Mouse (Mus musculus): ENCODE results near the gene Ubash3a. TPM values are rescaled to one million over a fixed set of nuclear protein-coding genes. Genes with fewer than 3 reads are reported as not detected.

Gene Ubash3a
- polyA plus RNA-seq, 1 experiment from 2014 or later: not detected

DNA sequence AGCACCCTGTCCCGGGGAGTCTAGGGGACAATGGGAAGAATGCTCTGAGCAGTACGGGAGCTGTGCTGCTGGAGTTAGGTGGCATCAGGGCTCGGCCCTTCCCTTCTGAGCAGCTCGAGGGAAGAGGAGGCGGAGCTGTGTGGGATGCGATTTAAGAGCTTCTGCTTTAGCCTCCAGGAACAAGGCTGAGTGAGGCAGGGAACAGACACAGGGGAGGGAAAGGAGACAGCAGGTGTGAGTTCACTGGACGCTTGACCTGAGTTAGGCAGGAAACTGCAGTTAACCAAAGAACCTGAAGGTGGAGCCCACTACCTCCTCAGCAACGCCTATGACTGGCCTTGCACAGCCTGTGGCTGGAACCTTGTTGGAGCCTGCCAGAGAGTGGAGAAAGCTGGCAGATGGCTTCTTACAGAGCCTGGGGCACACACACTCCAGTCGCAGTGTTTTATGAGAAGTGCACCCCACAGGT is 46.8 kb downstream of the Ubash3a start:
- Histone ChIP-seq H3K27ac (no peak overlapping the region), H3K9me3 (replicated peaks) (no peaks in the 10 kb centered on the region), H3K36me3 (no peaks in the 10 kb centered on the region), H3K4me3 (no peak overlapping the region), H3K4me2 (replicated peaks) (peak overlapping the region; percentile 18; the same call in 1 of the 2 replicates), H3K4me1 (0 out of 2 replicates have a peak, but pooled peaks cover 4% of the 10 kb centered on the region), H3K27me3 (no peaks in the 10 kb centered on the region), H3K9ac (no peak overlapping the region)
- ATAC-seq (ENCODE audit: low FRiP score): peak; percentile 69
- WGBS: 11% methylated on average over 9 of the region's 9 CpGs

DNA sequence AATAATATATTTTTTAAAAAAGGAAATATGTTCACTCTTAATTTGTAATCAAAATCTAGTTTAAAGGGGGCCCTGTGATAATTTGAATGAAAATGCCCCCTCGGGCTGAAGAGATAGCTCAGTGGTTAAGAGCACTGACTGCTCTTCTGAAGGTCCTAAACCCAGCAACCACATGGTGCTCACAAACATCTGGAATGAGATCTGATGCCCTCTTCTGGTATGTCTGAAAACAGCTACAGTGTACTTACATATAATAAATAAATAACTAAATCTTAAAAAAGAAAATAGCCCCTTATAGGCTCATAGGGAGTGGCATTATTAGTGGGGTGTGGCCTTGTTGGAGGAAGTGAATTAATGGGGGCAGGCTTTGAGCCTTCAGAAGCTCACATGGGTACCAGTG is 49.5 kb downstream of the Ubash3a start:
- H3K36me3 ChIP-seq: no peaks in the 10 kb centered on the region
- H3K4me1 ChIP-seq: 0 out of 2 replicates have a peak, but pooled peaks cover 4% of the 10 kb centered on the region
- no peak overlapping the region for H3K4me2 ChIP-seq (replicated peaks)
- H3K4me3 ChIP-seq: no peak overlapping the region
- ATAC-seq (ENCODE audit: low FRiP score): no peak
- H3K27me3 ChIP-seq: no peaks in the 10 kb centered on the region
- H3K9me3 ChIP-seq (replicated peaks): no peaks in the 10 kb centered on the region
- 94% methylated on average over 1 of the region's 1 CpGs for WGBS
- no peak overlapping the region for H3K9ac ChIP-seq
- H3K27ac ChIP-seq: no peak overlapping the region

GRCm38 (mm10) chr17:31257898-31258297 is 50.2 kb downstream of the Ubash3a start:
- Histone ChIP-seq H3K9me3 (replicated peaks) (no peaks in the 10 kb centered on the region), H3K36me3 (no peaks in the 10 kb centered on the region), H3K27me3 (no peaks in the 10 kb centered on the region), H3K4me1 (0 out of 2 replicates have a peak, but pooled peaks cover 4% of the 10 kb centered on the region), H3K9ac (no peak overlapping the region), H3K27ac (no peak overlapping the region), H3K4me3 (no peak overlapping the region), H3K4me2 (replicated peaks) (no peak overlapping the region)
- no peak for ATAC-seq (ENCODE audit: low FRiP score)
- 92% methylated on average over 12 of the region's 12 CpGs for WGBS

DNA sequence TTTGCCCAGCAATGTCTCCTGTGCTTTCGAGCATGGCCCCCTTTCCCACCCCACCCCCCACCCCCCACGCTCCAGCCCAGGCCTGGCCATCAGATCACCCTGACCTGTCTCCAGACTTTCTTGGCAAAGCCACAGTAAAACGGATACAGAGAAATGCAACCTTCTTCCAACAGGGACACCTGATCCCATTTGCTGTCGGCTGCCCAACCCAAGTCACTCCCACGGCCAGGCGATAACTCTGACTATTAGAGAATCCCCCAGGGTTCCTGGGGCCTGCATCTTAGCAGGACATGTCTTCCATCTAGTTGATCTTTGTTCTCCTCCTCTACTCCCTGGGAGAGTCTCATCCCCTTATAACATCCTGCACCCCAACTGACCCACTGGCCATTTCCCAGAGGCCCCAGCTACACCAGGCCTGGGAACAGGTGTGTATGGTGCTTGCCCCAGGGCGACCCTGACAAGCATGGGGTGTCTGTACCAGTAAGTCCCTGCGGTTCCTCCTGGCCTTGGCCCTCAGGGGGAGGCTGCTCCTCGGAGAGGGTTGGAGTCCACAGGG is 50.7 kb downstream of the Ubash3a start:
- ATAC-seq (ENCODE audit: low FRiP score): no peak
- no peaks in the 10 kb centered on the region for H3K27me3 ChIP-seq
- H3K4me2 ChIP-seq (replicated peaks): no peak overlapping the region
- H3K9ac ChIP-seq: no peak overlapping the region
- 0 out of 2 replicates have a peak, but pooled peaks cover 4% of the 10 kb centered on the region for H3K4me1 ChIP-seq
- no peak overlapping the region for H3K4me3 ChIP-seq
- H3K36me3 ChIP-seq: no peaks in the 10 kb centered on the region
- WGBS: 86% methylated on average over 9 of the region's 9 CpGs
- H3K27ac ChIP-seq: no peak overlapping the region
- no peaks in the 10 kb centered on the region for H3K9me3 ChIP-seq (replicated peaks)

DNA sequence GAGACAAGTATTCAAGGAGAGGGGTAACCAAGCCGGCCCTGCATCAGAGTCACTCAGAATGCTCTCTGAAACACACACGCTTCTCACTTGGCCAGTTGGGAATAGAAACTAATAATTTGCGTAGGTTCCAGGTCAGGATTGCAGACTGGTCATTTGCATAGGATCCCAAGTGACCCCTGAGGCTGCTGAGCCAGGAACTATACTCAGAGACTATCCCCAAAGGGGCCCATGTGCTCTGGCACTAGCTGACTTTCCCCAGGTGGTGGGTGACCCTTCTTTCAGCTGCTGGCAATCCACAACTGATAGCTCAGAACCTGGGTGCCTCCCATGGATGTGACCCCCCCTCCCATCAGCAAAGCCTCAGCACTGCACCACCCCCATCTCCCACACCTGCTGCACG is 51.5 kb downstream of the Ubash3a start:
- H3K4me1 ChIP-seq: 0 out of 2 replicates have a peak, but pooled peaks cover 4% of the 10 kb centered on the region
- ATAC-seq (ENCODE audit: low FRiP score): no peak

GRCm38 (mm10) chr17:31259825-31260224 is 52.2 kb downstream of the Ubash3a start:
- Histone ChIP-seq H3K27me3 (no peaks in the 10 kb centered on the region), H3K4me1 (0 out of 2 replicates have a peak, but pooled peaks cover 5% of the 10 kb centered on the region), H3K27ac (no peak overlapping the region), H3K9ac (no peak overlapping the region), H3K4me2 (replicated peaks) (no peak overlapping the region), H3K9me3 (replicated peaks) (no peaks in the 10 kb centered on the region), H3K4me3 (no peak overlapping the region), H3K36me3 (no peaks in the 10 kb centered on the region)
- WGBS: 75% methylated on average over 4 of the region's 4 CpGs
- ATAC-seq (ENCODE audit: low FRiP score): no peak

More for the DNA sequence above, 51.5 kb downstream of the Ubash3a start:
- Histone ChIP-seq H3K27ac (no peak overlapping the region), H3K36me3 (no peaks in the 10 kb centered on the region), H3K9me3 (replicated peaks) (no peaks in the 10 kb centered on the region), H3K27me3 (no peaks in the 10 kb centered on the region), H3K9ac (no peak overlapping the region), H3K4me3 (no peak overlapping the region), H3K4me2 (replicated peaks) (no peak overlapping the region)
- WGBS: 57% methylated on average over 4 of the region's 4 CpGs

DNA sequence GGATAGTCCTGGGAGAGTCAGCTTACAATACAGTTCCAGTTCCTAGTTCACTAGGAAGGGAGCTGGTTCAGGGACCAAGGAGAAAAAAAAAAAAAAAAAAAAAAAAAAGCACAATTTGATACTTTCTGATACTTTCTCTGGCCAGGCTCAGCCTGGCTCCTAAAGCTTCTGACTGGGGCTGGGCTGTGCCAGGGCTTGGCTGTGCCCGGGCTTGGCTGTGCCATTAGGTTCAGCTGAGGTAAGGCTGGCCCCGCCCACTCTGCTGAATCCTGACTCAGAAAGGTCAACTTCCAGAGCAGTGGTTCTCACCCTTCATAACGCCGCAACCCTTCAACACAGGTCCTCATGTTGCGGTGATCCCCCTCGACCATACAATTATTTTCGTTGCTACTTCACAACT is 52.8 kb downstream of the Ubash3a start:
- Histone ChIP-seq H3K27me3 (no peaks in the 10 kb centered on the region), H3K36me3 (no peaks in the 10 kb centered on the region), H3K9ac (no peak overlapping the region), H3K4me2 (replicated peaks) (no peak overlapping the region), H3K9me3 (replicated peaks) (no peaks in the 10 kb centered on the region), H3K4me1 (0 out of 2 replicates have a peak, but pooled peaks cover 10% of the 10 kb centered on the region), H3K4me3 (no peak overlapping the region), H3K27ac (no peak overlapping the region)
- ATAC-seq (ENCODE audit: low FRiP score): no peak
- 80% methylated on average over 7 of the region's 7 CpGs for WGBS

DNA sequence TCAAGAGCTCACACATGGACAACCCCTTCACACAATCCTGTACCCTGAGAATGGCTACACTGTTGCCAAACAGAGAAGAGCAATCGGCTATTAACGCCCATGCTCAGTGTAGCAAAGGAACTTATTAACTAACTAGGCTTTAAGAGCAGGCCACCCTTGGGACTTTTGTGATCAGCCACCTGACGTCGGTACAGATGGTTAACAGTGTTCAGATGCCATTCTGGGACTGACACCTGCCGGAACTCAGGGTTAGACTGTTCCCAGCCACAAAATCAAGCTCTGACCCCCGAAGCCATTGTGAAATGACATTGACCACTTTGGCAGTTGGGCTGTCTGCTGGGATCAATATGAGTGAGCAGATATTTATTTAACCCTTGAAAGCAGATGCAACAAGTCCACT is 53.7 kb downstream of the Ubash3a start:
- no peak overlapping the region for H3K27ac ChIP-seq
- H3K4me1 ChIP-seq: 0 out of 2 replicates have a peak, but pooled peaks cover 10% of the 10 kb centered on the region
- H3K4me2 ChIP-seq (replicated peaks): no peak overlapping the region
- WGBS: 84% methylated on average over 6 of the region's 6 CpGs
- no peak for ATAC-seq (ENCODE audit: low FRiP score)
- no peak overlapping the region for H3K4me3 ChIP-seq
- no peaks in the 10 kb centered on the region for H3K27me3 ChIP-seq
- H3K9ac ChIP-seq: no peak overlapping the region
- no peaks in the 10 kb centered on the region for H3K9me3 ChIP-seq (replicated peaks)
- H3K36me3 ChIP-seq: no peaks in the 10 kb centered on the region

DNA sequence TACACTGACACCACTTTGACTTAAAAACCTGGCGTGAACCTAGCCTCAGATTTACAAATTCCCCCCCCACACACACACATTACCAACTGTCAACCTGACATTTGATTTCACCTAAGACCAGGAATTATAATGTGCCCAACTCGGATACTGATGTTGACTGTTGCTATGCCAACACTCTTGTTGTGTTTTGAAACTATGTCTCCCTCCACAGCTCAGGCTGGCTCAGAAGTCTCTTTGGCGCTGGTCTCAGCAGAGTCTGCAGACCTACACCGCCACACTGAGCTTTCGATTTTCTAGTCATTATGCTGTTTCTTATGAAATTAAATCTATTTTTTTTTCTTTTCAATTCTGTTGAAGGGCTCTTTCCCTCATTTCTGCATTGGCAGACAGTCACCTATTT is 55.0 kb downstream of the Ubash3a start:
- no peak for ATAC-seq (ENCODE audit: low FRiP score)
- no peaks in the 10 kb centered on the region for H3K27me3 ChIP-seq
- no peaks in the 10 kb centered on the region for H3K9me3 ChIP-seq (replicated peaks)
- H3K36me3 ChIP-seq: no peaks in the 10 kb centered on the region
- 65% methylated on average over 5 of the region's 5 CpGs for WGBS
- H3K4me1 ChIP-seq: 0 out of 2 replicates have a peak, but pooled peaks cover 10% of the 10 kb centered on the region
- H3K4me2 ChIP-seq (replicated peaks): no peak overlapping the region
- no peak overlapping the region for H3K4me3 ChIP-seq
- no peak overlapping the region for H3K9ac ChIP-seq
- H3K27ac ChIP-seq: no peak overlapping the region

GRCm38 (mm10) chr17:31263770-31264169 is 56.1 kb downstream of the Ubash3a start:
- no peak overlapping the region for H3K9ac ChIP-seq
- H3K36me3 ChIP-seq: no peaks in the 10 kb centered on the region
- no peak overlapping the region for H3K27ac ChIP-seq
- H3K4me1 ChIP-seq: 0 out of 2 replicates have a peak, but pooled peaks cover 10% of the 10 kb centered on the region
- no peaks in the 10 kb centered on the region for H3K9me3 ChIP-seq (replicated peaks)
- ATAC-seq (ENCODE audit: low FRiP score): no peak
- H3K4me2 ChIP-seq (replicated peaks): no peak overlapping the region
- 78% methylated on average over 5 of the region's 5 CpGs for WGBS
- no peak overlapping the region for H3K4me3 ChIP-seq
- no peaks in the 10 kb centered on the region for H3K27me3 ChIP-seq

DNA sequence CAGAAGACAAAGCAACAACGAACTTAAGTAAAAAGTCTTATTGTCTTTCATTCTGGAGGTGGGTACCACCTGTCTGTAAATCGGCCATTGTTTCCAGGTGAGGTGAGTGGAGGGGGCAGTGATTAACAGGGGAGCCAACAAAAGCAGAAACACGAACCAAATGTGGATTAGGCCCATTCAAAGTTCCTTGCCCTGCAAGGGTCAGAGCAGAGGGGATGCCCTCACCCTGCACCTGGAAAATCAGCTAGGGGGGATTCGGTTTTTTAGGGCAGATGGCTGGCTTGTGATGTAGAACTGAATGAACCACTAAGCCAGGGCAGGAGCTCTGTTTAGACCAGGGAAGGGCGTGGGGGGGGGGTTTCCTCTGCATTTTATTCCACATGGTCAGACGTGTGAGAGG is 56.7 kb downstream of the Ubash3a start:
- Histone ChIP-seq H3K4me3 (no peak overlapping the region), H3K4me1 (0 out of 2 replicates have a peak, but pooled peaks cover 5% of the 10 kb centered on the region), H3K9ac (no peak overlapping the region), H3K27ac (no peak overlapping the region), H3K4me2 (replicated peaks) (no peak overlapping the region), H3K36me3 (no peaks in the 10 kb centered on the region), H3K9me3 (replicated peaks) (no peaks in the 10 kb centered on the region), H3K27me3 (no peaks in the 10 kb centered on the region)
- WGBS: 56% methylated on average over 6 of the region's 6 CpGs
- no peak for ATAC-seq (ENCODE audit: low FRiP score)

- Histone ChIP-seq H3K4me3 (no peak overlapping the region), H3K36me3 (no peaks in the 10 kb centered on the region), H3K9ac (no peak overlapping the region), H3K27me3 (no peaks in the 10 kb centered on the region), H3K27ac (no peak overlapping the region), H3K4me2 (replicated peaks) (no peak overlapping the region), H3K4me1 (0 out of 2 replicates have a peak, but pooled peaks cover 5% of the 10 kb centered on the region), H3K9me3 (replicated peaks) (no peaks in the 10 kb centered on the region)
- WGBS: 11% methylated on average over 3 of the region's 3 CpGs
- no peak for ATAC-seq (ENCODE audit: low FRiP score)
These were observed 57.5 kb downstream of the Ubash3a start for GRCm38 (mm10) chr17:31265171-31265572.

- no peak for ATAC-seq (ENCODE audit: low FRiP score)
- Histone ChIP-seq H3K9ac (no peak overlapping the region), H3K4me3 (no peak overlapping the region), H3K4me1 (0 out of 2 replicates have a peak, but pooled peaks cover 5% of the 10 kb centered on the region), H3K27me3 (no peaks in the 10 kb centered on the region), H3K9me3 (replicated peaks) (no peaks in the 10 kb centered on the region), H3K4me2 (replicated peaks) (no peak overlapping the region), H3K27ac (no peak overlapping the region), H3K36me3 (no peaks in the 10 kb centered on the region)
- 89% methylated on average over 9 of the region's 9 CpGs for WGBS
These were observed 58.2 kb downstream of the Ubash3a start for GRCm38 (mm10) chr17:31265831-31266230.

Data from hindbrain, embryonic 12.5 days (tissue).